Mouse (Mus musculus) monocyte, adult 59 days (primary cell): ENCODE results near the gene Gm43638. TPM values are rescaled to one million over a fixed set of nuclear protein-coding genes. Genes with fewer than 3 reads are reported as not detected.

Experiments used
- total RNA-seq, 2 experiments: library from RNA; stranded (reverse); gene quantifications; one replicate each; pipeline ENCODE4 v1.2.4; 2023

The Gm43638 gene
- total RNA-seq: not detected

DNA sequence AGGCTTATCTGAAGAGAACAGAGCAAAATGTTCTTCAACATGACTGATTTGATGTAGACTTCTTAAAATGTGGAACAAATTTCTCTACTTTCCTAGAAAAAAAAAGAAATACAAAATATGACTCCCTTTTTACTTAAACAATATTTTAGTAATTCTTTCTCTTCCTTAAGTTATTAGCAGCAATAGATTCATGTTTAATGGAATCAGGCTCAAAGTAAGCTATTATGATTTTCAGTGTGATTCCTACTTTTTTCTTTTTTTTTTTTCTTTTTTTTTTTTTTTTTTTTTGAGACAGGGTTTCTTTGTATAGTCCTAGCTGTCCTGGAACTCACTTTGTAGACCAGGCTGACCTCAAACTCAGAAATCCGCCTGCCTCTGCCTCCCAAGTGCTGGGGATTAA, at the start of gene Gm43638:
Gene Gm43638, minus strand, starts transcription at position 101 of the 400 bp plus-strand sequence.

DNA sequence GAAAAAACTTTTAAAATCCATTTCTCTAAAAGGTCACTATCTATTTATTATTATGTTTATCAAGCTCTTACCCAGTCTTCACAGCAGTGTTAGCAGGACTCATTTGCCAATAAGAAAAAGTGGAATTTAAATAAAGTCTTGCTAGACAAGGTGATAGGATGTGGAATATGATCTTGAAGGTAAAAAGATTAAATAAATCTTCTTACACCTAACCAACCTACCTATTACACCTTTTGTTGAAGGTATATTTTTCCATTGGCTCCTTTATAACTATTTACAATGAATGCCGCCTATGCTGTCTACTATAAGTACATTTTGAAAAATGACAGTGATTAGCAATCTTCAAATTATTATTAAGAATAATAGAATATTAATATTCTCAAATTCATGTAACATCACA, 4.2 kb upstream of the Gm43638 start, which contains the start of gene Ugt2a1:
Gene Ugt2a1, minus strand, starts transcription at position 101 of the 400 bp plus-strand sequence.

DNA sequence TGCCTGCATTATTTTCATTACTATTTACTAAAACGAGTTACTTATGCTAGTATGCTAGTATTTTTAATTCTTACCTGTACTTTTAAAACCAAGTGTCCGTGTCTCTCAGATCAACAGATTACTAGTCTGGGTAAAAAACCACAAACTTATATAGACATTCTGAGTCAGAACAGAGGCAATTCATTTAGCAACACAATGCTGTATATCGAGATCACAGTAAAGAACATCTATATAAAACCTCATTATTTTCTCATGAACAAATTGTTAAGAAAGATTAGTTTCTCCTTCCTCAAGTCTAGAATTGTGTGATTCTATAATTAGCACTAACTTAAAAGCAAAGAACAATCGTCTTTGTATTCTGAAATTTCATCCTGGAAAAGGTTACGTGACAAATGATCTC, 4.4 kb downstream of the Gm43638 start, which contains the start of gene Ugt2a2:
Gene Ugt2a2, minus strand, starts transcription at position 101 of the 400 bp plus-strand sequence.

DNA sequence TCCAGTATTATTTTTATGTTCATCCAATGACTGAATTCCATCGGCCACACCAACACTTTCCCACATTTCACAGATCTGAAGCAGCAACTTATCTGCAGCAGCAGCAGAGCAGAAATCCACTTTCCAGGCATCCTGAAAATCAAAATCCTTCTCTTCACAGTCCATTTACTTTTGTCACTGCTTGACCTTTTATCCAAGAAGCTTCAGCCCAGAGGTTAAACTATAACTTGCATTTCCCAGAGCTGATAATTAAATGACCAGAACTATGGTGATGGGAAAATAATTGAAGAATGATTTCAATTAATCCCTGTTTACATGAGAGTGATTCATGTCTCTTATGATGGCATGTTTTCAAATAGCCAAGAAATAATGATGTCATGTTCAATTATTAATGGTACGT, 62.6 kb downstream of the Gm43638 start, which contains the start of gene Ugt2b38:
Gene Ugt2b38, minus strand, starts transcription at position 163 of the 400 bp plus-strand sequence.

Other genes starting within 250 kb of the Gm43638 start
- gene Ugt2b37, start 232.0 kb downstream of the Gm43638 start, total RNA-seq: not detected
- gene Ugt2a3, start 149.6 kb downstream of the Gm43638 start, total RNA-seq: not detected
- gene Ugt2b38, start 62.6 kb downstream of the Gm43638 start, total RNA-seq: not detected
- gene Ugt2a2, start 4.5 kb downstream of the Gm43638 start, total RNA-seq: not detected
- not detected for gene Ugt2a1, start 4.1 kb upstream of the Gm43638 start, total RNA-seq
- gene Sult1b1, start 51.4 kb upstream of the Gm43638 start, total RNA-seq: not detected
- gene Sult1d1, start 82.2 kb upstream of the Gm43638 start, total RNA-seq: not detected
- not detected for gene Sult1e1, start 104.8 kb upstream of the Gm43638 start, total RNA-seq
- gene Csn1s1, start 179.4 kb upstream of the Gm43638 start, total RNA-seq: not detected
- gene Csn2, start 212.8 kb upstream of the Gm43638 start, total RNA-seq: not detected